Mouse (Mus musculus) kidney, adult 11 months (tissue): ENCODE measurements around the gene Cdh4.

Experiments used
- DNase-seq: peaks from one replicate; pipeline ENCODE4 v3.0.0; 2022

Cdh4 gene

GRCm38 (mm10) chr2:179749399-179749798, 307.2 kb downstream of the Cdh4 start:
- DNase-seq: no peak

GRCm38 (mm10) chr2:179753811-179754210, 311.6 kb downstream of the Cdh4 start:
- DNase-seq: no peak

- no peak for DNase-seq
Observed at GRCm38 (mm10) chr2:179754776-179755175, 312.5 kb downstream of the Cdh4 start.

GRCm38 (mm10) chr2:179761718-179762441, 319.6 kb downstream of the Cdh4 start:
- DNase-seq: no peak

GRCm38 (mm10) chr2:179762521-179763305, 320.5 kb downstream of the Cdh4 start:
- DNase-seq: no peak

GRCm38 (mm10) chr2:179764460-179764859, 322.2 kb downstream of the Cdh4 start:
- no peak for DNase-seq

- DNase-seq: peak; percentile 53
Observed at GRCm38 (mm10) chr2:179766664-179767526, 324.7 kb downstream of the Cdh4 start.

- DNase-seq: no peak
Observed at GRCm38 (mm10) chr2:179767527-179767849, 325.3 kb downstream of the Cdh4 start.

- DNase-seq: peak; percentile 20
Observed at GRCm38 (mm10) chr2:179769137-179769536, 326.9 kb downstream of the Cdh4 start.

GRCm38 (mm10) chr2:179769943-179770342, 327.7 kb downstream of the Cdh4 start:
- DNase-seq: no peak

- peak; percentile 58 for DNase-seq
Observed at GRCm38 (mm10) chr2:179774440-179775110, 332.3 kb downstream of the Cdh4 start.

GRCm38 (mm10) chr2:179775999-179776705, 333.9 kb downstream of the Cdh4 start:
- DNase-seq: no peak

GRCm38 (mm10) chr2:179779266-179779665, 337.0 kb downstream of the Cdh4 start:
- DNase-seq: no peak

- DNase-seq: no peak
Observed at GRCm38 (mm10) chr2:179780961-179781360, 338.7 kb downstream of the Cdh4 start.

GRCm38 (mm10) chr2:179787256-179787655, 345.0 kb downstream of the Cdh4 start:
- DNase-seq: no peak

GRCm38 (mm10) chr2:179787797-179788196, 345.6 kb downstream of the Cdh4 start:
- no peak for DNase-seq

GRCm38 (mm10) chr2:179790684-179791083, 348.5 kb downstream of the Cdh4 start:
- no peak for DNase-seq

- DNase-seq: no peak
Observed at GRCm38 (mm10) chr2:179792426-179793133, 350.3 kb downstream of the Cdh4 start.

GRCm38 (mm10) chr2:179794354-179794753, 352.1 kb downstream of the Cdh4 start:
- no peak for DNase-seq

GRCm38 (mm10) chr2:179795452-179795851, 353.2 kb downstream of the Cdh4 start:
- DNase-seq: no peak

GRCm38 (mm10) chr2:179799906-179800532, 357.8 kb downstream of the Cdh4 start:
- DNase-seq: no peak
